30 mouse cellular contexts compared by ENCODE assay signal in the genomic region with DNA sequence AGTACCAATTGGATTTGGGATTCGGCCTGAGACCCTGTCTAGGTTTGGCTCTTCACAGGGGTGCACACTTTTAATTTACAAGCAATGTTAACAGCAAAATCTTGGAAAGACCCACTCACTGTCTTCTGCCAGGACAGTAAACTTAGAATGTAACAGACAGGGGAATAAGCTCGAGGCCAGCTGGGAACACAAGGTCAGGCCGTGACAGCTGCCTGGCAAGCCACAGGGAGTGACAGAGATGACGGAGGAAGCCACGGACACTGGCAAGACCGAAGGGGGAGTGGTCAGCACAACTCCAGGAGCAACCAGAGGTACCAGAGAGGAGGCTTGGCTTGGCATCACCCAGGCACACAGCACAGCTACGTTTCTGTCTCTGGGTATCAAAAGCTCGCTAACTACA. TPM values are rescaled to one million over a fixed set of nuclear protein-coding genes. Genes with fewer than 3 reads are reported as not detected.
DNase-seq lines count a peak whose midpoint lies in the region; ATAC-seq and TF ChIP-seq lines count a peak whose summit lies in the region.
"Had no signal": no experiment of that assay in that cellular context is flagged by ENCODE, and none has a peak within 500 bp of the region (broad histone marks: within the 10 kb centered on the region; RNA-seq: fewer than 3 reads in every experiment).

No protein-coding gene starts in this region.

- H3K4me3 ChIP-seq in hindbrain, embryonic 14.5 days (replicated peaks; ENCODE audit: low read length) = no peak overlapping the region
- H3K4me3 ChIP-seq in heart, adult 2 months = no peak overlapping the region
- H3K4me3 ChIP-seq: embryonic facial prominence, embryonic 12.5 days; forebrain, embryonic 10.5 days; hindbrain, embryonic 10.5 days; intestine, embryonic 15.5 days; left cerebral cortex, adult 2 months; limb, embryonic 13.5 days; lung, embryonic 15.5 days; neural tube, embryonic 12.5 days had no signal

- 89% methylated on average over 8 of the region's 8 CpGs for WGBS in hindbrain, embryonic 14.5 days
- WGBS in heart, adult 2 months = 55% methylated on average over 8 of the region's 8 CpGs

- TF ChIP-seq EP300 in heart, adult 2 months (IDR thresholded peaks at IDR 0.05; ENCODE audit: insufficient read depth, low read depth, low read length) = no peak

- no peak for TF ChIP-seq CTCF in heart, adult 2 months (IDR thresholded peaks at IDR 0.05)

- no peaks in the 10 kb centered on the region for H3K79me2 ChIP-seq in heart, adult 2 months (replicated peaks; ENCODE audit: control insufficient read depth, insufficient read depth, low read length)

- no peak overlapping the region for H3K4me2 ChIP-seq in hindbrain, embryonic 14.5 days (replicated peaks)
- H3K4me2 ChIP-seq: embryonic facial prominence, embryonic 12.5 days; intestine, embryonic 15.5 days; limb, embryonic 13.5 days; liver, embryonic 11.5 days; lung, embryonic 15.5 days; neural tube, embryonic 12.5 days had no signal

- no peaks in the 10 kb centered on the region for H3K4me1 ChIP-seq in hindbrain, embryonic 14.5 days (replicated peaks; ENCODE audit: control insufficient read depth, insufficient read depth, low read length)
- no peaks in the 10 kb centered on the region for H3K4me1 ChIP-seq in heart, adult 2 months (ENCODE audit: control insufficient read depth, insufficient read depth, low read length)
- H3K4me1 ChIP-seq: embryonic facial prominence, embryonic 12.5 days; forebrain, embryonic 10.5 days; hindbrain, embryonic 10.5 days; intestine, embryonic 15.5 days; limb, embryonic 13.5 days; lung, embryonic 15.5 days; neural tube, embryonic 12.5 days had no signal

- H3K27me3 ChIP-seq in hindbrain, embryonic 14.5 days (ENCODE audit: control insufficient read depth, insufficient read depth, low read length) = no peaks in the 10 kb centered on the region
- no peaks in the 10 kb centered on the region for H3K27me3 ChIP-seq in heart, adult 2 months (ENCODE audit: control insufficient read depth, insufficient read depth, low read length)
- H3K27me3 ChIP-seq: CH12.LX; embryonic facial prominence, embryonic 12.5 days; intestine, embryonic 15.5 days; limb, embryonic 13.5 days; lung, embryonic 15.5 days; neural tube, embryonic 12.5 days had no signal

- intact Hi-C loops in gastrocnemius, postnatal 14 days (cut with DNase I; ENCODE audit: low total_unique reads) = no loop called here
- intact Hi-C loops in heart, adult 2 months (cut with DNase I) = no loop called here

- H3K9me3 ChIP-seq in hindbrain, embryonic 14.5 days (ENCODE audit: control insufficient read depth, low read length) = no peaks in the 10 kb centered on the region
- H3K9me3 ChIP-seq: embryonic facial prominence, embryonic 12.5 days; forebrain, embryonic 10.5 days; hindbrain, embryonic 10.5 days; intestine, embryonic 15.5 days; limb, embryonic 13.5 days; lung, embryonic 15.5 days; neural tube, embryonic 12.5 days had no signal

- peaks cover 97% of the 10 kb centered on the region for H3K36me3 ChIP-seq in hindbrain, embryonic 14.5 days (replicated peaks; ENCODE audit: control insufficient read depth, insufficient read depth)
- H3K36me3 ChIP-seq in heart, adult 2 months (ENCODE audit: control insufficient read depth, insufficient read depth, low read length) = no peaks in the 10 kb centered on the region

- H3K9ac ChIP-seq in hindbrain, embryonic 14.5 days = no peak overlapping the region
- H3K9ac ChIP-seq in heart, adult 2 months (ENCODE audit: low read depth, low read length) = no peak overlapping the region
- H3K9ac ChIP-seq: embryonic facial prominence, embryonic 12.5 days; intestine, embryonic 15.5 days; limb, embryonic 13.5 days; lung, embryonic 15.5 days; neural tube, embryonic 12.5 days had no signal

- H3K27ac ChIP-seq in hindbrain, embryonic 14.5 days = no peak overlapping the region
- H3K27ac ChIP-seq in heart, adult 2 months = no peak overlapping the region
- H3K27ac ChIP-seq: embryonic facial prominence, embryonic 12.5 days; forebrain, embryonic 10.5 days; hindbrain, embryonic 10.5 days; intestine, embryonic 15.5 days; left cerebral cortex, adult 2 months; limb, embryonic 13.5 days; lung, embryonic 15.5 days; neural tube, embryonic 12.5 days had no signal

- ATAC-seq in hindbrain, embryonic 14.5 days (ENCODE audit: low FRiP score) = no peak
- ATAC-seq: forebrain, embryonic 16.5 days; hindbrain, embryonic 16.5 days; intestine, embryonic 15.5 days had no signal

- TF ChIP-seq POLR2A in heart, adult 2 months (IDR thresholded peaks at IDR 0.05; ENCODE audit: insufficient read depth, low read depth, low read length) = no peak

- DNase-seq in gastrocnemius, adult 18-20 months (ENCODE audit: low spot score) = peak; percentile 72
- no peak for DNase-seq in gastrocnemius, postnatal 4 days (ENCODE audit: low spot score in 2 of 2)
- peak; percentile 88 to 92 for DNase-seq in adrenal gland, adult (ENCODE audit: inconsistent age in 2 of 2, low spot score in 1 of 2)
- peak; percentile 72 for DNase-seq in adrenal gland, postnatal 25 days
- DNase-seq in gastrocnemius, postnatal 14 days = peak; percentile 63
- DNase-seq in layer of hippocampus, adult 9-11 months = no peak
- DNase-seq in hindbrain, embryonic 14.5 days (ENCODE audit: low spot score) = no peak
- DNase-seq in heart, adult 2 months = no peak
- DNase-seq: cerebellum, adult 11 months; cerebellum, adult 9-11 months; embryo, embryonic 11 days; heart, postnatal 14 days; kidney, postnatal 25 days; midbrain, embryonic 14.5 days; right cerebral cortex, adult 18-20 months; right cerebral cortex, postnatal 4 days; thymus, adult 2 months; thymus, postnatal 4 days had no signal

RNA-seq across cellular contexts. Expression of a gene that starts 35.9 kb away (rescaled TPM):
- not detected for total RNA-seq in gastrocnemius, adult 18-20 months (2021)
- total RNA-seq in gastrocnemius, postnatal 4 days (2021) = under 1 TPM in 1 of 2 experiments, not detected in 1; 0.44 TPM
- total RNA-seq in adrenal gland, postnatal 25 days (2021) = 0.79 TPM in 1 of 2 replicates, not detected in the other
- under 1 TPM in 1 of 2 experiments, not detected in 1; 0.25 TPM for total RNA-seq in gastrocnemius, postnatal 14 days (2021)
- 19.6 and 20.5 TPM in 2 replicates for polyA plus RNA-seq in hindbrain, embryonic 14.5 days (2014; fragmentation: Nextera tagmentation; extraction: Ambion mirVana)
- not detected for total RNA-seq in heart, adult 2 months (2021)
- not detected in 2 replicates for polyA plus RNA-seq in heart, adult 2 months (2012; rRNA removed)
- total RNA-seq: heart, postnatal 14 days had no signal

Comparison
In these comparisons a context has a peak if more than half of its experiments do, and no peak if none do; other contexts are left out.
1. DNase-seq: peak in gastrocnemius, adult 18-20 months (single experiment), adrenal gland, adult (2 of 2), adrenal gland, postnatal 25 days (single experiment) and gastrocnemius, postnatal 14 days (single experiment); none in gastrocnemius, postnatal 4 days (0 of 2), layer of hippocampus, adult 9-11 months (single experiment), hindbrain, embryonic 14.5 days (single experiment) and heart, adult 2 months (0 of 2).